ENCODE assay signal across 8 mouse cellular contexts in genomic region chr10:41518508-41518980, GRCm38 (mm10). TPM values are rescaled to one million over a fixed set of nuclear protein-coding genes. Genes with fewer than 3 reads are reported as not detected.
DNase-seq lines count a peak whose midpoint lies in the region; ATAC-seq and TF ChIP-seq lines count a peak whose summit lies in the region.

No protein-coding gene starts in this region.

- ATAC-seq in forebrain, embryonic 14.5 days, result peak; percentile 55
- peak; percentile 70 for ATAC-seq in hindbrain, embryonic 12.5 days (ENCODE audit: low FRiP score)
- peak; percentile 54 for ATAC-seq in lung, postnatal 0 days

- under 1% methylated on average over 23 of the region's 23 CpGs for WGBS in forebrain, embryonic 14.5 days
- WGBS in hindbrain, embryonic 12.5 days, result under 1% methylated on average over 23 of the region's 23 CpGs
- WGBS in lung, postnatal 0 days, result under 1% methylated on average over 23 of the region's 23 CpGs

- H3K27me3 ChIP-seq in forebrain, embryonic 14.5 days (replicated peaks; ENCODE audit: control insufficient read depth, insufficient read depth, low read length), result no peaks in the 10 kb centered on the region
- H3K27me3 ChIP-seq in hindbrain, embryonic 12.5 days, result no peaks in the 10 kb centered on the region
- no peaks in the 10 kb centered on the region for H3K27me3 ChIP-seq in lung, postnatal 0 days (replicated peaks; ENCODE audit: insufficient read depth, low read length)

- H3K4me2 ChIP-seq in forebrain, embryonic 14.5 days (ENCODE audit: low read length), result peak overlapping the region; percentile 83
- peak overlapping the region; percentile 83 for H3K4me2 ChIP-seq in hindbrain, embryonic 12.5 days (replicated peaks)
- peak overlapping the region; percentile 52 for H3K4me2 ChIP-seq in lung, postnatal 0 days (replicated peaks; ENCODE audit: low read depth, low read length)

- TF ChIP-seq EP300 in lung, postnatal 0 days (IDR thresholded peaks at IDR 0.05), result no peak

- H3K9ac ChIP-seq in forebrain, embryonic 14.5 days (ENCODE audit: low read length), result peak overlapping the region; percentile 92
- peak overlapping the region; percentile 88 for H3K9ac ChIP-seq in hindbrain, embryonic 12.5 days
- peak overlapping the region; percentile 95 for H3K9ac ChIP-seq in lung, postnatal 0 days (replicated peaks; ENCODE audit: low read depth)

- no peaks in the 10 kb centered on the region for H3K9me3 ChIP-seq in forebrain, embryonic 14.5 days (replicated peaks; ENCODE audit: control insufficient read depth, low read length)
- no peaks in the 10 kb centered on the region for H3K9me3 ChIP-seq in hindbrain, embryonic 12.5 days (replicated peaks)
- no peaks in the 10 kb centered on the region for H3K9me3 ChIP-seq in lung, postnatal 0 days (ENCODE audit: low read length)

- peaks cover 8% of the 10 kb centered on the region; the same call in 1 of the 2 replicates for H3K36me3 ChIP-seq in forebrain, embryonic 14.5 days (ENCODE audit: control insufficient read depth, insufficient read depth, low read length)
- H3K36me3 ChIP-seq in hindbrain, embryonic 12.5 days, result no peaks in the 10 kb centered on the region
- no peaks in the 10 kb centered on the region for H3K36me3 ChIP-seq in lung, postnatal 0 days (ENCODE audit: insufficient read depth, low read length)

- peak; percentile 78 for TF ChIP-seq CTCF in lung, postnatal 0 days (IDR thresholded peaks at IDR 0.05)

- H3K4me3 ChIP-seq in forebrain, embryonic 14.5 days (ENCODE audit: low read depth, low read length), result peak overlapping the region; percentile 95
- H3K4me3 ChIP-seq in hindbrain, embryonic 12.5 days, result peak overlapping the region; percentile 70
- H3K4me3 ChIP-seq in lung, postnatal 0 days (ENCODE audit: low read depth, low read length), result peak overlapping the region; percentile 98

- DNase-seq in MN1 (ENCODE audit: low spot score), result peak; percentile 94
- DNase-seq in c-Kit-positive CD71-positive TER-119-positive erythroid progenitor cells, embryonic 14.5 days (ENCODE audit: low spot score), result peak; percentile 76
- DNase-seq in forebrain, embryonic 14.5 days (ENCODE audit: low spot score), result peak; percentile 85
- DNase-seq in layer of hippocampus, adult 9-11 months, result peak; percentile 77
- peak; percentile 94 for DNase-seq in lung, postnatal 0 days (ENCODE audit: low spot score)
- peak; percentile 49 for DNase-seq in ovary, postnatal 14 days (ENCODE audit: low spot score)
- DNase-seq in thymus, postnatal 36 days, result peak; percentile 88 to 90

- H3K4me1 ChIP-seq in forebrain, embryonic 14.5 days (ENCODE audit: control insufficient read depth, insufficient read depth, low read length), result peaks cover 16% of the 10 kb centered on the region
- peaks cover 21% of the 10 kb centered on the region for H3K4me1 ChIP-seq in hindbrain, embryonic 12.5 days
- peaks cover 8% of the 10 kb centered on the region for H3K4me1 ChIP-seq in lung, postnatal 0 days (ENCODE audit: insufficient read depth, low read depth, low read length)

- H3K27ac ChIP-seq in forebrain, embryonic 14.5 days (ENCODE audit: low read depth, low read length), result peak overlapping the region; percentile 97
- peak overlapping the region; percentile 94 for H3K27ac ChIP-seq in hindbrain, embryonic 12.5 days
- peak overlapping the region; percentile 99 for H3K27ac ChIP-seq in lung, postnatal 0 days (ENCODE audit: low read length)

RNA-seq across cellular contexts. Expression of gene Cd164, which starts 0.7 kb away (rescaled TPM):
- 84.8 and 89.1 TPM in 2 replicates for polyA plus RNA-seq in forebrain, embryonic 14.5 days (2014; fragmentation: Nextera tagmentation; extraction: Ambion mirVana)
- polyA plus RNA-seq in hindbrain, embryonic 12.5 days (2016; fragmentation: Nextera tagmentation; extraction: Ambion mirVana), result 106 and 118 TPM in 2 replicates
- 130 and 135 TPM in 2 replicates for polyA plus RNA-seq in lung, postnatal 0 days (2015; fragmentation: Nextera tagmentation; extraction: Ambion mirVana)

RNA-seq across cellular contexts. Expression of gene Ppil6, which starts 28.3 kb away (rescaled TPM):
- 2.0 and 2.7 TPM in 2 replicates for polyA plus RNA-seq in forebrain, embryonic 14.5 days (2014; fragmentation: Nextera tagmentation; extraction: Ambion mirVana)
- polyA plus RNA-seq in hindbrain, embryonic 12.5 days (2016; fragmentation: Nextera tagmentation; extraction: Ambion mirVana), result 2.6 and 3.8 TPM in 2 replicates
- 11.1 and 11.7 TPM in 2 replicates for polyA plus RNA-seq in lung, postnatal 0 days (2015; fragmentation: Nextera tagmentation; extraction: Ambion mirVana)

RNA-seq across cellular contexts. Expression of gene Smpd2, which starts 28.4 kb away (rescaled TPM):
- polyA plus RNA-seq in forebrain, embryonic 14.5 days (2014; fragmentation: Nextera tagmentation; extraction: Ambion mirVana), result 37.0 and 40.7 TPM in 2 replicates
- polyA plus RNA-seq in hindbrain, embryonic 12.5 days (2016; fragmentation: Nextera tagmentation; extraction: Ambion mirVana), result 41.4 and 42.8 TPM in 2 replicates
- 54.9 and 58.6 TPM in 2 replicates for polyA plus RNA-seq in lung, postnatal 0 days (2015; fragmentation: Nextera tagmentation; extraction: Ambion mirVana)

RNA-seq across cellular contexts. Expression of gene Mical1, which starts 42.4 kb away (rescaled TPM):
- 24.9 and 30.5 TPM in 2 replicates for polyA plus RNA-seq in forebrain, embryonic 14.5 days (2014; fragmentation: Nextera tagmentation; extraction: Ambion mirVana)
- polyA plus RNA-seq in hindbrain, embryonic 12.5 days (2016; fragmentation: Nextera tagmentation; extraction: Ambion mirVana), result 42.6 and 46.8 TPM in 2 replicates
- polyA plus RNA-seq in lung, postnatal 0 days (2015; fragmentation: Nextera tagmentation; extraction: Ambion mirVana), result 22.8 and 27.9 TPM in 2 replicates

Comparison
In these comparisons a context has a peak if more than half of its experiments do, and no peak if none do; other contexts are left out.
1. Peak in every context shown above with its lines: DNase-seq, ATAC-seq, H3K4me3 ChIP-seq and H3K27ac ChIP-seq.